Mouse (Mus musculus) layer of hippocampus, adult 2 months (tissue): Measurements from ENCODE around the gene Pthlh. TPM values are rescaled to one million over a fixed set of nuclear protein-coding genes. Genes with fewer than 3 reads are reported as not detected.

Source experiments
- DNase-seq, 2 experiments: peaks; one replicate each; pipeline ENCODE4 v3.0.0; 2022; ENCODE audit warnings: low spot score in 2 of 2
- H3K27ac ChIP-seq: fragments of 200-600 bp; 2 replicates; pipeline ENCODE4 v1.8.1; 2022
- H3K4me3 ChIP-seq: fragments of 200-600 bp; 2 replicates; pipeline ENCODE4 v1.8.1; 2022; ENCODE audit warnings: mild to moderate bottlenecking
- CTCF ChIP-seq: fragments of 200-600 bp; conservative IDR thresholded peaks from 2 replicates; pipeline ENCODE4 v1.8.1; 2022; ENCODE audit warnings: antibody characterized with exemption, mild to moderate bottlenecking, moderate library complexity
- total RNA-seq, 2 experiments: library from RNA; stranded (reverse); gene quantifications; 2 replicates each; pipeline ENCODE4 v1.2.3; 2021

The Pthlh gene
- total RNA-seq, 2 experiments from 2014 or later, result 1.4 to 2.0 TPM

GRCm38 (mm10) chr6:147244294-147244693 lies 19.7 kb downstream of the Pthlh start:
- Histone ChIP-seq H3K4me3 (no peak overlapping the region), H3K27ac (no peak overlapping the region)
- TF ChIP-seq CTCF, result peak; percentile 47
- no peak for DNase-seq

DNA sequence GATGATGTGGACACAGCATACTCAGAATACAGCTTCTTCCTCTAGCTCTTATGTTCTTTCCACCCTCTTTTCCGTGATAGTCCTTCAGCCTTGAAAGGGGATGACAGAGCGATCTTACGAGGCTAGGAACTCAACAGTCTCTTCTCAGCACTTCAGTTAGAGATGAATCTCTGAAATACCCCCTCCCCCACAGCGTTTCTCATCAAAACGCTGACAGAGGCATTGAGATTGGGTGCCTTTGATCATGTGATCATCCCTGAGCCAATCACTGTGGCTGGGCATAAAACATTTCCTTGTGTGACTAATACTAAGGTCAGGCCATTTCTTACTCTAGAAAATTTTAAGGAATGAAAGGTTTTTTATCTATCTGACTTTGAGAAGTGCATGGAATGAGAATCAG lies 20.3 kb downstream of the Pthlh start:
- no peak for TF ChIP-seq CTCF
- no peak for DNase-seq
- no peak overlapping the region for H3K4me3 ChIP-seq
- no peak overlapping the region for H3K27ac ChIP-seq

DNA sequence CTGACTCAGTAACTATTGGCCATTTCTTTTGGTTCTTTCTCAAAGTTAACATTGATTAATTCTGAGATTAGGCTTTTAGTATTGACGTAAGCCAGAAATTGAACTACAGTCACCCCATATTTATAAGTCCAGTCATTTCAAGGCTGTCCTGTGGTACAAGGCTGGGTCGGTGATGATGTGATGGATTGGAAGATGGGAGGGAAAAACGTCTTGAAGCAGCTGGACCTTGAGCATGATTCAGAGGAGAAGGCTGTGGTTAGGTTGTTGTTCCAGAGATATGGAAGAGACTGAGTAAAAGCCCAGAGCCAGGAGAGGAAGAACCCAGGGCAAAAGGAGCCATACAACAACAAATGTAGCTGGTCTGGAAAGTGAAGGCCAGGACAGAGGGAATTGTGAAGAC lies 22.4 kb downstream of the Pthlh start:
- TF ChIP-seq CTCF, result no peak
- no peak overlapping the region for H3K4me3 ChIP-seq
- no peak overlapping the region for H3K27ac ChIP-seq
- DNase-seq, result no peak

DNA sequence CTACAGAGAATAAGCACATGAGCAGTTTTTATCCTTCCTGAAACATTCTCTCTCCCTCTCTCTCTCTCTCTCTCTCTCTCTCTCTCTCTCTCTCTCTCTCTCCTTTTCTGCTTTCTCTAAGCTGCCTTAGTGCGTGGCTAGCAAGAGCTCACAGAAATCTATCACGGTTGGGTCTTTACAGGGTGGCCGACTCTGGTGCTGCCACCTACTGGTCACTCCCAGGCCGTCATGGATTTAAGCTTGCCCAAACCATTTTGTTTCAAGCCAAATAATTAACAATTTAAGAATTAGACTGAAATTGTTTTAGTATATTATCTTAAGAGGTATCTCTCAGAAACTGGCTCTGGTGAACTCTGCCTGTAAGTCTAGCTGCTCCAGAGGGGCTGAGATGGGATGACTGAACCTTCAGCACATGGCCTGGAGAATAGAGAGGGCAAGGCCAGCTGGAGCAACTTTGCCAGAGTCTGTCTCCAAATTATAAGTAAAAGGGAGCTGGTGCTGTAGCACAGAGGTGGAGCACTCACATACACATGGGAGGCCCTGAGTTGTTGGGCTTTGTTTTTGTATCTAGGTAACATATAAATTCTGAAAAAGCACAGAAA lies 23.7 kb downstream of the Pthlh start:
- H3K4me3 ChIP-seq, result no peak overlapping the region
- peak; percentile 34 to 69 for DNase-seq
- peak; percentile 81 for TF ChIP-seq CTCF
- no peak overlapping the region for H3K27ac ChIP-seq

GRCm38 (mm10) chr6:147226696-147227095 lies 37.3 kb downstream of the Pthlh start:
- no peak overlapping the region for H3K27ac ChIP-seq
- H3K4me3 ChIP-seq, result no peak overlapping the region
- TF ChIP-seq CTCF, result no peak
- no peak for DNase-seq

- H3K27ac ChIP-seq, result no peak overlapping the region
- H3K4me3 ChIP-seq, result no peak overlapping the region
- TF ChIP-seq CTCF, result no peak
- DNase-seq, result no peak
Observed at GRCm38 (mm10) chr6:147219099-147219498, 44.9 kb downstream of the Pthlh start.

- no peak overlapping the region for H3K4me3 ChIP-seq
- no peak for DNase-seq
- no peak for TF ChIP-seq CTCF
- no peak overlapping the region for H3K27ac ChIP-seq
Observed at GRCm38 (mm10) chr6:147216156-147216555, 47.8 kb downstream of the Pthlh start.

DNA sequence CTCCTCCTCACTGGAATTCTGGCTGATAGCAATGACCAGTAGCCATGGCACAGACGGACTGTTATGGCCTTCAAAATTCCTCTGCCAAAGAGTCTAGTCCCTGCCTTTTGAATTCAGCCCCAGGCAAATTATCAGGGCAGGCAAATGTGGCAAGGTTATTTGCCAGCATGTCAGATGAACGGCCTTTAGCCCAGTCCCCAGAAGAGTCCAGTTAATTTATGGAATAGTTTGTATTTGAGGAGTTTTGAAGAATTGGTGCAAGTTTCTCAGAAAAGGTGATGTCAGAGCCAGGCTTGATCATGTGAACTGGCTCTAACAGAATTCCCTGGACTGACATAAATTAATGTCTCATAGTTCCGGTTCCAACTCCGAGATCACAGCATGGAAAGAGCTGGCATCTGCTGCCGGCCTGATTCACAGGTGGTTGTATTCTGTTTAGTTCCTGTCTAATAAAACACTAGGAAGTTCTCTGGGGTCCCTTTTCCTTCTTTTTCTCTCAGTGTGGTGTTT lies 56.1 kb downstream of the Pthlh start:
- Histone ChIP-seq H3K4me3 (no peak overlapping the region), H3K27ac (no peak overlapping the region)
- no peak for DNase-seq
- TF ChIP-seq CTCF, result no peak

Other genes starting within 250 kb of the Pthlh start
- gene Rep15, start 231.6 kb downstream of the Pthlh start, total RNA-seq, result 1 to 10 TPM; 1.1 to 2.1 TPM
- 10 to 100 TPM; 41.7 to 54.8 TPM for gene Mrps35, start 221.4 kb downstream of the Pthlh start, total RNA-seq
- under 1 TPM in 1 of 2 experiments, not detected in 1; 0.77 TPM for gene Mansc4, start 177.2 kb downstream of the Pthlh start, total RNA-seq
- 10 to 100 TPM; 17.3 to 19.8 TPM for gene Klhl42, start 172.8 kb downstream of the Pthlh start, total RNA-seq
- 10 to 100 TPM; 33.3 to 34.2 TPM for gene Ccdc91, start 211.6 kb upstream of the Pthlh start, total RNA-seq